Mouse (Mus musculus) testis, postnatal 10 days (tissue): ENCODE data around the gene Gas6.

ENCODE experiments used
- DNase-seq: peaks from one replicate; pipeline ENCODE4 v3.0.0; 2021; ENCODE audit warnings: low spot score

Gas6 gene

DNA sequence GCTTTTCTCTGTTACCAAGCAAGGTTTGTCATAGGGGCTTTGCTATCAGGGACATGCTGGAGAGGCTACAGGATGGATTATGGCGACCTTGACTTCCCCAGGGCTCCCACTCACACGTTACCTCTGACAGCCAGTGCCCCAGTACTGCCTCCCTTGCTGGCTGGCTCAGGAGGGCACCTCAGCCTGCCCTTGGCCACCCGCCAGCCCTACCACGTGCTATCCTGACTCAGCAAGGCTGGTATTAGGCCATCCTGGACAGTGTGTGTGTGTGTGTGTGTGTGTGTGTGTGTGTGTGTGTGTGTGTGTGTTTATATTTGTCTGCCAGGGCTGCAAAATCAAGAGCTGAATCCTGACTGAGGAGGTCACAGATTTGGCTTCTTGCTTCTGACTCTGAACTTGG is 12.6 kb upstream of the Gas6 start:
- DNase-seq: peak; percentile 92

DNA sequence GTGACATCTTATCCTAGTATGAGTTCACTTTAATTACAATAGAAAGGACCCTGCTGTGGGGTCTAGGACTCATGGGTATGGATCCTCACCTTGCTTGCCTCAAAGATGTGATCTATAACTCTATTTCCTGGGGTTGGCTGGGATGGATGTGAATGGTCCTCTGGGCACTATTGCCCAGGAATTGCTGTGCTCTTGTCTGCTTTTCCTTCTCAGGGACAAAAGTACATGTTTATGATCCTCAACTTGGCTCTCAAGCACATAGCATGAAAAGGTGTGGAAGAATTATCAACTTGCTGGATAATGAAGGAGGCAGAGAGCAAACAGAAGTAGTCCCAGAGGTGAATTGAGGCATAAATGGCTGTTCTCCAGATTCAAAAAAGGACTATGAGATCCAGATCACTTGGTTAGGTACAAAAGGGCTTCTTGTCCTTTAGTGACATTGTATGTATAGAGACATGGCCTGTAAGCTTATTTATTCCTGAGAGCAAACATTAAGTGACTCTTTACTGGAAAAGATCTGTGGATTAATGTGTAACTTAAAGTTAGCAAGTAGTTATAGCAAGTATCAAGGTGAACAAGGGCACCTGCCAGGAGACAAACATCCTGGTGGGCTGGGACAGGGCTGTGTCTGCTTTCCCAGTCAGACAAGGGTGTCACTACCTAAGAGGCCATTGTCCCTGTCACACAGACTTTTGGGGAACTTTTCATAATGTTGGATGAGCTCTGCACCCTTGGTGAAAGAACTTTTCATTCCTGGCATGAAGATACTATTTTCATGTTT is 10.8 kb upstream of the Gas6 start:
- DNase-seq: no peak

DNA sequence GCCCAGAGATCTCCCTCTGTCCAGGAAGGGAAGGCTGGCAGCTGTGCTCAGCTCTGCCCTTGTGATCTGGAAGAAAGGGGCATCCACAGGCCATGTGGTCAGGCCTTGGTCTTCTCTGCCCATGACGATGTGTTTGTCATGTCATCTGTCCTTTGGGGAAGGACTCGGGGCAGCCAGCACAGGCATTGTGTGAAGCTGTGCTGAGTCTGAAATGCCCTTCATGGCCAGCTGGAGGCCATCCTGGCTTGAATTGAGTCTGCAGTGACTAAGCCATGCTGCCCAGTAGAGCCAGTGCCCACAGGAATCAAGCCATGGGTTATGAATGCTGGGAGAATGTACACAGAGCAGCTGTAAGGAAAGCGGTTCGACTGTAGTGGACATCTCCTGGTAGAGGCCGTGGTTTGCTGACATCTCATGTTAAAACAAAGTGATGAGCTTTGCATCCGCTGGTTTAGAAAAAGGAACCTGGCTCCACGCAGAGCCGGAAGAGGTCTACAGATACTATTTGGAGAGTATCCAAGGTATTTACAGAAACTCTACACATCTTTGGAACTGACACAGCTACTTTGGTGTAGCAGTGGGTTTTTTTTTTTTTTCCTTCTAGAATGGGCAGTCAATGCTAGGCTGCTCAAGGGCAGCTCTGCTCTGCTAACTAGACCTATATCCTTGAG is 9.8 kb upstream of the Gas6 start:
- DNase-seq: no peak

DNA sequence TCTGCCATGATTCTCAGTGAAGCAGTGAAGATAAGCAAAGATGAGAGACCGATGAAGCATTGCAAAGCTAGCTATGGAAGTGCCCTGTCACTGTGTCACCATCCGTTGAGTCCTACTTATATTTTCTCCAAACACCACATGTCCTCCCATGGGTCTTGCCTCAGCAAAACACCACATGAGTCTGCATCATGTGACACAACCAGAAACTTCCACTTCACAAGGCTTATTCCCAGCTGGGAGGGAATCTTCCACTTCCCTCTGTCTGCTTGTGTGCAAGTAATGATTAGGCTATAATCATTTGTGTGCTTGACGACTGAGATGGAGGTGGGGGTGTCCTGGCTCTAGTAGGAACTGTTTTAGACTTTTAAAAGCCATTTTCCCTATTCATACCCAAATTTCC is 6.9 kb upstream of the Gas6 start:
- DNase-seq: no peak

DNA sequence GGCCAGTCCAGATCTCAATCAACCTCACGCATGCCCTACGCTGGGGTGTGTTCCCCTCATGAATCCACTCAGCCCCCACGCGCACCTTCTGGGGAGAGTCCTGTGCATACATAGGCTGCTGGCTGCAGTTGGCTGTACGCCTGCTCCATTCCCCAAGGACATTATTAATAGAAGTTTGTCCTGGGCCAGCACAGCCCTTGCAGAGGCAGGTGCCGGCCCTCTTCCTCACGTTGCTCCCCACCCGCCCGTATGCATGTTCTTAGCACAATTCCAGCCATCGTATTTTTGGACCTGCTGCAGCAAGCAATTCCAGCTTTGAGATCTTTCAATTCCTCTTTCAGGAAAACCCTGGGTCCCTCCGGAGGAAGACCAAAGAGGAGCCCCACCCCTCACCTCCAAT is 1.3 kb downstream of the Gas6 start:
- peak; percentile 65 for DNase-seq

DNA sequence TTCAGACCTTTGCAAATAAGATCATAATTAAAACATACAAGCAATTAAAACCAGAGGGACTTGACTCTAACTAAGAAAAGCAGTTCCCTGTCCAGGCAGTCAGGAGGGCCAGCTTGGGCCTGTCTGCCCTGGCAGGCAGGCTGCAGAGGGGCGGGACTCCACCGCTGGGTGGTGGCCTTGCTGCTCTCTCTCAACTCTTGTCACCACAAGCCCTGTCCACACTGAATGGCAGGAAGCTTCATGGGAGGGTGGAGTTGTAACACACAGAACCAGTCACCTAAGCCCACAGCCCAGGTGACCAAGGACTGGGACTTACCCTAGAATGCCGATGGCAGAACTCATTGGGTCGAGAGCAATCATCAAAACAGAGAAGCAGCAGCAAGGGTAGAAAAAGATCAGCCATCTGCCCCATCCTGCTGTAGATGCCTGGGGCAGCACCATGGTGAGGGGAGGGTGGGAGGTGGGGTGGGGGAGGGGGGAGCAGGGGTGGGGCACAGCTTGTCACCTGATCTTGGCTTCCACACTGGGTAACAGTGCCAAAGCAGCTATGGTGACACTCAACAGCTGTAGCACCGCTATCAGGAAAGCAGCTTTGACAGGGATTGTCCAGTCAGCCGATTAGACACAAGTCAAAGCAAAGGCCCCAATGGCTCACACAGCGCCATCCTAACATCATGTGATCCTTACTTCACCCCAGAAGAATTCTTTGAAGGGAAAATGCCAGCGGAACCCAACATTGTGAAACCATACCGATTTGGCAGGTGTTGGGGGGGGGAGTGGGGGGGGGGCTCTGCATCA is 1.9 kb downstream of the Gas6 start:
- peak; percentile 67 for DNase-seq

DNA sequence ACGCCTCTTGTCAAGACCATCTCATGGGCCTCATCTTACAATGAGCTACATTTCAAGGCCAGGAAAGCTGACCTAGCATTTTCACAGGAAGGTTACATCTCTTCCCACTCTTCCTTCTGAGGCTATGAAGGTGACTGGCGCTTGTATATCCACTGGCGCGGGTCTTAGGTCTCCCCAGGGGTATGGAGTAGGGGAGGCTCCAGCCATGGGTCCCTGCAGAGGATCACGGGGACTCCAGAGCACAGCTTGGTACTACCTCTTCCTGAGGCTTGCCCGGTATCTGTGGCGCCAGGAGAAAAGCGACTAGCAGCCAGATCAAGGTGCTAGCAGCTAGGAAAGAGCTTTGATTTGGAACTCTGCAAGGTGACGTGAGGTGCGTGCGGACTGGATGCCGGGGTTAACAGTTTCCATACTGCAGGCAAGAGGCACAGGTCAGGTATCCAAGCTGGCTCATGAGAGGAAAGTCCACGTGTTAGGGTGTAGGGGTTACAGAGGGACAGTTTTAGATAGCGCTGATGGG is 2.7 kb downstream of the Gas6 start:
- no peak for DNase-seq

DNA sequence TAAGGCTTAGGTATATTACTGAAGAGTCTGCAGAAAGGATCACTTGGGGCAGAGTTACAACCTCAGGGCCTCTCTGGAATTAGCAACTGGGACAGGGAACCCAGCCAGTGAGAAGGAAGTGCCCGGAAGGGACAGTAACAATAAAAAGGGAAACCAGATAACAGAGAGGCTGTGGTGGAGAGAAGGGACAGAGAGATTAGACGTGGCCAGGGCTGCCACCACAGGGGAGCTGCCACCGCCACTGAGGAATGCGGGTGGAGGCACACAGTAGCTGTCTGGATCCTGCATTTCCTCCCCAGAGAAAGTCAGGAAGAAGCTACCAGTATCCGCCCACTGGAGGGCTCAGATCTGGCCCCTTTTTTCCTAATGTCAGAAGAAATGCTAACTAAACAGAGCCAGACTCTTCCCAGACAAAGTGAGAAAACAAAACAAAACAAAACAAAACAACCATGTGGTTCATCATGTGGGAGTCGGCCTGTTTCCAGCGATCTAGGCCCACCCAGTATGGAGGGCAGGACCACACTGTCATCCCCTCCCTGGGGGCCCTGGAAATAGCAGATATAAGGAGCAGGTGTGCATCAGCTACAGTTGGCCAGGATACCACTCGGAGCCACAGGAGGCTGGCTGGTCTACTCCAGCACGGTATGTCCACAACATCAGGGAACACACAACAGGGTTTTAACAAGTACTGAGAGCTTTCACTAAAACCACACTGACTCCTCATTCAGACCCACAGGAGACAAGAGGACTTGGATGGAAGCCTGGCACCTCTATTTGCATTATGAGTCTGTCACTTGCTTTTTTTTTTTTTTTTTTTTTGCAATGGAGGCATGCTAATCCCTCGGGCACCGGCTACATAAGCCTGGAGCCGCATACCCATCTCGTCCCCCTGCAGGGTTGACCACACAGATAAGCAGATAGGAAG is 4.0 kb downstream of the Gas6 start:
- no peak for DNase-seq

DNA sequence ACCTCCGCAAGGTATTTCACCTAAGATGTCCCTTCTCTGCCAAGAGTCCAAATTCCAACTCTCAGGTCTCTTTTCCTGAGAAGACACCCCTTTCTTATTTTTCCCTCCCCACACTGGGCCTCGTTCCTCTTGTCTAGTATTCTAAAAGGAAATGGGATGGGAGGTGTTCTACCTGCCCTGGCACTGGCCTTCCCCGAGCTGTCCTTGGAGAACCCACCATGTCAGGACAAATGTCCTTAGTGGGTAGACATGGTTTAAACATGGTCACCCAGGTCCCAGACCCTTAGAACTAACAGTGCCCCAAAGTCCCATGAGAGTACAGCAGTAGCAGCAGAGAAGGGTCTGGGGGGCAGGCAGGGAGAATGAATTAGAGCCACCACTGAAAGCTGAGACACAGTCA is 4.9 kb downstream of the Gas6 start:
- DNase-seq: no peak

DNA sequence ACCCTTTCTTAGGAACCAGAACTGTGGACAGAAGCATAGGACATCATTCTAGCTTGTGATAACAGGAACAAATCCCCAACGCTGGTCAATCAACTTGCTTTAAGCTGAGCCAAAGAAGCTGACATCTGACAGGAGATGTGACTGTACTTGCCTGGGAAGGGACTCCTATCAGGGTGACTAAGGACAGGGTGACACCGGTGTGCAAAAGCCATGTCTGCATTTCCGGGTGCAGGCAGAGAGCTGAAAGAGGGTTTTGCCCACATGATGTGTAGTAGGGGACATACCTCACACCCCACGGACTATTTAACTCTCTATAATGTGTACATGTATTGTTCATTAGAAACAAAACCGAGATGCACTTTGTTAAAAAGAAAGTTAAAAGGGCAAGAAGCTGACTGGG is 11.1 kb downstream of the Gas6 start:
- DNase-seq: no peak

DNA sequence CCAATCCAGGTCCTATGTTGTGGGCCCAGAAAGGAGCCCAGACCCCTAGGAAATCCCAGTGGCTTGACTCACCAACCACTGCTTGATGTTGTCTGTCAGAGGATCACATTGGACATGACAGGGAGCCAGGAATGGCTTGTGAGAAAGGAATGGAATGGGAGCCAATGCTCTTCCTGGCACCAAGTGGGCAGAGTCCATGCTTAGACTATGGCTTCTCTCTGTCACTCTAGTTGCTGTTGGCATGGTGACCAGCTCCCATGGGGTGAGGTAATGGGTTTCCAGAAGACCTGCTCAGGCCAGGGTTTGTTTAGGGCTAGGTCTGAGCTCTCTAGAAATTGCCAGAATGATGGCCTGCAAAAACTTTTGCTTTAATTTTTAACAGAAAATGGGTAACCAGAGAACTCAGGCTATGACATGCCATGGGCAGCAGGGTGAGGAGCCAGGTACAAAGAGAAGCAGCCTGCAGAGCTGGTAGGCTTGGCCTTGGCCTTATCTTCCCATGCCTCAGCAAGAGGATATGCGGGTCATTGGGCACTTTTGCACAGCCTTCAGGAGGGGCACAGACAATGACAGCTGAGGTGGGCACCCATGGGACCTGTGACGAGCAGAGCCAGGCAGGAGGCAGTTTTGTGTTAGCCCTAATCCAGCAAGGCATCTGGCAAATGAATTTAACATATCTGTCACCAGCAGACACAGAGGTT is 12.0 kb downstream of the Gas6 start:
- no peak for DNase-seq

DNA sequence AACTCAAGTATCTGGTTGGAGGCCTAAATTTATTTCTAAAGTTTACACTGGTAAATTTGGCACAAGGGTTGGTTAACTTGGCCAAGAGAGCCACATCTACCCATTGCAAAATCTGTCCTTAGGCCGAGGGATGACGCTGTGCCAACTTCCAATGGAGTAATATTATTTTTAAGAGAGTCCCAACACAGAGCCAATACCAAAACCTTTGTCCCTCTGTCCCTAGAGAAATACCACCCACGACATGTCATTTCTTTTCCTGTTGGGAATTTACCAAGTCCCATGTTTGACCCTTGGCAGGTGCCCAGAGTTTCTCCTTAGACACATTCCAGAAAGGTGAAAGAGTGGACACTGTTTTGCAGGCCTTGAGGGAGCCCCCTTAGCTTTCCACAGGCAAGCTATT is 12.7 kb downstream of the Gas6 start:
- no peak for DNase-seq

DNA sequence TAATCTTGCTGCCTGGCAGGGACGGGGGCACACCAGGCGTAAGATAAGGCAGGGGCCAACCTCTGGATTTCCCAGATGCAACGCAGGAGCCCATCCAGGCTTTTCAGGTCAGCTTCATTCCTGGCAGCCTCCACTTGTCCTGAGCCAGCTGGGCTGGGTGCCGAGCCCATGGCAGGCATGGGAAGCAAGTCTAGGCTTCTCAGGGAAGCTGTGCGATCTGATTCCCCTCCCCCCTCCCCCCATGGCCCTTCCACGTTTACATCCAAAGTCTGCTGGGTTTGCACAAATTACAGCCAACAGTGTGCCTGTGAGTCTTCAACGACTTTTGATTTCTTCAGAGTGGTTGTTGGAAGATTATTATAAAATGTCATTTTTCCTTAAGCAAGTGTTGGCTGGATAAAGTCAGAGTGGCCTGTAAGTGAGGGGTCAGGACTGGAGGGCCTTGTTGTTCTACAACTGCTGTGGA is 13.2 kb downstream of the Gas6 start:
- no peak for DNase-seq

DNA sequence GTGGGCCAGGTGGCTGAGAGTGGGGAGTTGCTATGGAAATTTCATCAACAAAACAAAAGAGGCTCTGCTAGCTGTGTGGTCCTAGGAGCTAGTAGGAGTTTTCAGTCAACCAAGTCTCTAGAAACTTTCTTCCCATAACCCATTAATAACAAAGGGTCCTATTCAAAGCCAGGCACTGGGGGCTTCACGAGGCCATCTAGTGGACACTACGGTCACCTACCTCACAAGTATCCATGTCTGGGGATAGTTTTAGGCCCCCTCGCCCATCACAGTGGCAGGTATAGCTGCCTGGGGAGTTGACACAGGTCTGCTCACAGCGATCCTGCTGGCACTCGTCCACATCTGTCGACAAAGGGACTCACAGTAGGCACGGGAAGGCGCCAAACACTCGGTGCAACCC is 18.4 kb downstream of the Gas6 start:
- no peak for DNase-seq

DNA sequence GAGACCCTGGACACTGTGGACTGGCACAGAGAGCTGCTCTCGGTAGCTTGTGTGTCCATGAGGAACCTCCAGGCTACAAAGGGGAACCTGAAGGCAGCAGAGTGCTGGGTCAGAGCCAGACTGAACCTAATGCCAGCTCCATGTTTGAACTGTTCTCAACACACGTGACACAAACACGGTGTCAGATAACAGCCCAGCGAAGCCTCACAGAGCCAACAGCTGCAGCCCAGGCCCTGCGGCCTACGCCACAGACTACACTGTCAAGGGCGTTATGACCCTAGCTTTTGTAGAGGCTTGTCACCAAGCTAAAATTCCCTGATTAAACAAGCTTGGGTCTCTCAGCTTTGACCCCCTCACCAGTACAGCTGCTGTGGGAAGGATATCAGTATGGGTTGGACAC is 22.0 kb downstream of the Gas6 start:
- DNase-seq: no peak

DNA sequence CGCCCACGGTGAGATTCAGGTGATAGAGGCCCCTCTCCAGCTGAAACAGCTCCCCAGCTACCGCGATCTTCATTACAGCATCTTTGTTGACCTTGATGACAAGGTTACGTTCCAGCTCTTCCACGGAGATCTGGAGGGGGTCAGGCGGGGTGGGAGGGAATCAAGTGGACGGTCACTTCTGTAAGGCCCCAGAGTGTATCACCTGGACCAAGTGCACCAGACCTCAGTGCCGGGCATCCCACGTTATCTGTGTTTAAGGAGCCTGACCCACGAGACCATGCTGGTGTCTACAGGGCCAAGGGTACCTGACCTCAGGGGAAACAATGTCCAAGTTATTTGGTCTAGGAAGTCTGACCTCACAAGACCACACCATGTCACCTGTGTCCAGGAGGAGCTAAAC is 22.8 kb downstream of the Gas6 start:
- no peak for DNase-seq

DNA sequence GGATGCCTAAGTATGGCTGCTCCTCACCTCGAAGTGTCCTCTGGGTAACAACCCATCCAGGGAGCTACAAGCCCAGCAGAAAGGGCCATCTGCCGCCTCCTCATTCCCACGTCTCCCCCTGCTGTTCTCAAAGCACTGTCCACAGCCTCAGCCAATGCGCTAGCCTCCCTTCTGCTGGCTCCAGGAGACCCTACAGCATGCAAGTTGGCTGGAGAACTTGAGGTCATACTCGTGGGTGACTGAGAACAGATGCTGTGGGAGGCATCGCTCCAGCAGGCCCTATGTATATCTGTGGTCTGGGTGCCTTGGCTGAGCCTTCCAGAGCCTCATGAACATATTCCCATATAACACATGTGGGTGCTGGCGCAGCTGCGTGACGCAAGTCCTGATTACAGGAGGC is 25.6 kb downstream of the Gas6 start:
- no peak for DNase-seq

DNA sequence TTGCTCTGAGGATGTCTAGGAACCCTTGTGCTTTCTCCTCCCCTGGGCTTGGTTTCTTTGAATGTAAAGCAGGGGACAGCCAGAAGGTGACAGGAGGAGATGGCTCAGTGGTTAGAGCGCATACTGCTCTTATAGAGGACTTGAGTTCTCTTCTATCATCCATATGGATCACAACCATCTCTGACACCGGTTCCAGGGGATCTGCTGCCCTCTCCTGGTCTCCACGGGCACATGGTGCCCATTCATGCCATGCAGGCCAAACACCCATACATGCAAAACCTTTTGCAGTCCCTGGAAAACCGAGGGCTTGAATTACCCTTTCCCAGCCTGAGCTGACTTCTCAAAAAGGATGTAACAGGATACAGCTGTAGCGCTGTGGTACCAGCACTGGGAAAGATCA is 27.3 kb downstream of the Gas6 start:
- DNase-seq: no peak

DNA sequence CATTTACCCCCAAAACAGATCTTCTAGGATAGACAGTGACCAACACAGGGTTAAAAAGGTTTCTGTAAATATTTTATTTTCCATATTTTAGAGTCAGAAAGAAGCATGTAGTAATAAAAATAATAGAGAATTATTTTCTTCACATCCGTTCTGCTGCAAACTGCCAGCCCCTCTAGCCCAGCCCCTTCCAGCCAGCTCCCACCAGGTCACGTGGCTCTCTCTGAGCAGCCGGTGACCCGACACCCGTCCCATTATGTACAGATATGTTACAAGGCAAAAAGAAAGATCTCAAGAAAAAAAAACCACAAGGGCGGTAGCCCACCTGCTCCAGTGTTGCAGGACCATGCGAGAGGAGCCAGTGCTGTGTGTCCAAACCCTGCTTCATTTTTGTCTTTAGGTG is 29.0 kb downstream of the Gas6 start:
- no peak for DNase-seq

DNA sequence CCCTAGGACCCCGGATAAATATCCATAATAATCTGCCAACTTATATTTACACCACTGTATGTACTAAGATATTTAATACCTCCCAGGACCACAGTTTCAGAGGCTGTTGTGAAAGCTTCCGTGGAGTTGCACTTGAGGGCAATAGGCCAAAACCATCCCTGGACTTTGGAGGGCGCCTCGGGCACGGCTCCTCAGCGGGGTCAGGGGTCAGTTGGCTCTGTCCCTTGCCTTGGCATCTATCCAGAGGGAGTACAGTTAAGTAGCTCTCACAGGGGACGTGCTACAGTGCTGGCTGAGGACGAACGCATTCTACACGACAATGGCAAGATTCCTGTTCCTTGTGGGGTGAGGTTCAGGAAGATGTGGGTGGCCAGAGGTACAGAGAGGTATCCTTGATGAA is 31.9 kb downstream of the Gas6 start:
- peak; percentile 76 for DNase-seq

DNA sequence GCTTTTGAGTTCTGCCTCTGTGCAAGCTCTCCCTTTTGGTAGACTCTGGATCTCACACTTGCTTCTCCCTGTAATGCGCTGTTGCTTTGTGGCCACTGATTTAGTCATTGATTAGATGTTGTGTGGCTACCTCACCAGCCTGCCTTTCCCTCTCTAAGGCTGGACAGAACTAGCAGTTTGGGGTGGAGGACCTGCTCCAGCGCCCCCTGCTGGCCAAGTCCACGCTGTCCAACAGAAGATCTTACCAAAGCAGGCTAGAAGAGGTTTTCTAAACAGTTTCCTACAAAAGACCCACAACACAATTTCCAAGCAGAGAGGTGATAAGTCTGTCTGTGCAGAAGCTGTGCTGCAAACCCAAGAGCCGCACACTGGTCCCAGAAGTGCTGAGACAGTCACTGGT is 32.4 kb downstream of the Gas6 start:
- peak; percentile 91 for DNase-seq
